Mouse (Mus musculus): ENCODE data around the gene Akap6.

DNA sequence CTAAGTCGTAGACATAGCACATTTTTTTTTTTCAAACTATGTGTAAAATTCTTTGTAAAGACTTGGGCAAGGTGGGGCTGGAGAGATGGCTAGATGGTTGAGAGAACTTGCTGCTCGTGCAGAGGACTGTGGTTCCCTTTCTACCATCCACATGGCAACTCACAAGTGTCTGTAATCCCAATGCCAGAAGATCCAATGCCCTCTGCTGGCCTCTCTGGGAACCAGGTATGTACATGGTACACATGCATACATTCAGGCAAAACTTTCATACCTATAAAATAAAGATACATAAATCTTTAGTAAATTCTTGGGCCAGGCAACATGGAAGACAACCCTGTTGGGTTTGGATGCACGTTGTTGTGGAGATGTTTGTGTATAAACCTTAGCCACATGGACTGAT is 107.1 kb downstream of the Akap6 start:
- no peak for TF ChIP-seq EP300 (IDR thresholded peaks at IDR 0.05; ENCODE audit: low read depth)
- no peak for TF ChIP-seq CTCF (IDR thresholded peaks at IDR 0.05; ENCODE audit: low read depth)
